Mouse (Mus musculus) liver, embryonic 14.5 days (tissue): ENCODE data around the gene Hbq1a. TPM values are rescaled to one million over a fixed set of nuclear protein-coding genes. Genes with fewer than 3 reads are reported as not detected.

Experiments
- ATAC-seq: fragments of 200-750 bp; cut with Nextera tagmentation; 2 replicates; pipeline ENCODE4 v1.8.0; 2017; ENCODE audit warnings: moderate number of reproducible peaks, mild to moderate bottlenecking, moderate library complexity; ENCODE audit not compliant: insufficient read depth
- DNase-seq, 3 experiments: peaks; one replicate each; pipeline ENCODE4 v3.0.0-alpha.2; 2012 to 2013; ENCODE audit warnings: low read depth in 3 of 3, low spot score in 3 of 3
- H3K27ac ChIP-seq: fragments of 300-500 bp; sonication (generic); 2 replicates; pipeline ENCODE4 v1.5.1; 2014; ENCODE audit warnings: moderate library complexity, mild to moderate bottlenecking, control low read depth, inconsistent platforms
- H3K27me3 ChIP-seq: fragments of 300-500 bp; sonication (generic); 2 replicates; pipeline ENCODE4 v1.6.1; 2014; ENCODE audit warnings: mild to moderate bottlenecking, low read length, moderate library complexity; ENCODE audit not compliant: control insufficient read depth, insufficient read depth
- H3K36me3 ChIP-seq: fragments of 300-500 bp; sonication (generic); replicated peaks from 2 replicates; pipeline ENCODE4 v1.6.1; 2014; ENCODE audit warnings: low read depth; ENCODE audit not compliant: control insufficient read depth, insufficient read depth
- H3K4me1 ChIP-seq, 2 experiments: fragments of 200-500 bp in 1 of 2; fragments of 300-500 bp in 1 of 2; sonication (generic) in 1 of 2; replicated peaks; 2 replicates each; pipeline ENCODE4 v1.6.1; 2012 to 2014; ENCODE audit warnings: antibody characterized with exemption in 1 of 2, inconsistent platforms in 1 of 2, low read length in 1 of 2; ENCODE audit not compliant: control insufficient read depth in 2 of 2, insufficient read depth in 2 of 2
- H3K4me2 ChIP-seq: fragments of 300-500 bp; sonication (generic); 2 replicates; pipeline ENCODE4 v1.6.1; 2014; ENCODE audit warnings: low read depth, mild to moderate bottlenecking, control low read depth, moderate library complexity
- H3K4me3 ChIP-seq, 2 experiments: fragments of 200-500 bp in 1 of 2; fragments of 300-500 bp in 1 of 2; sonication (generic) in 1 of 2; 2 replicates each; pipeline ENCODE4 v1.5.1; 2012 to 2014; ENCODE audit warnings: low read depth in 2 of 2, low read length in 2 of 2, mild to moderate bottlenecking in 2 of 2, control low read depth in 1 of 2, inconsistent platforms in 1 of 2, moderate library complexity in 1 of 2; ENCODE audit not compliant: insufficient read depth in 1 of 2
- H3K9ac ChIP-seq: fragments of 300-500 bp; sonication (generic); replicated peaks from 2 replicates; pipeline ENCODE4 v1.6.1; 2014; ENCODE audit warnings: mild to moderate bottlenecking, control low read depth, moderate library complexity
- H3K9me3 ChIP-seq: fragments of 300-500 bp; sonication (generic); 2 replicates; pipeline ENCODE4 v1.6.1; 2016; ENCODE audit warnings: low read length, mixed read lengths; ENCODE audit not compliant: control insufficient read depth
- CTCF ChIP-seq: IDR thresholded peaks from 2 replicates; pipeline ENCODE4 v1.5.1; 2016; ENCODE audit warnings: antibody characterized with exemption, low read depth, control low read depth
- EP300 ChIP-seq: IDR thresholded peaks from 2 replicates; pipeline ENCODE4 v1.6.1; 2016; ENCODE audit warnings: antibody characterized with exemption, low read depth
- WGBS: fragments of 180-500 bp; shearing (Covaris S2); extraction: QIAGEN DNeasy Blood & Tissue Kit; methylation state at CpG from one replicate; pipeline ENCODE4 v1.1.7; 2014; ENCODE audit not compliant: insufficient replicate concordance; 5-methylcytosine and 5-hydroxymethylcytosine counted together
- polyA plus RNA-seq, 2 experiments: library from polyadenylated mRNA; depleted of rRNA in 1 of 2; stranded (reverse) in 1 of 2; unstranded in 1 of 2; fragments of >200 nt; fragmentation: Nextera tagmentation in 1 of 2; extraction: Ambion mirVana in 1 of 2; gene quantifications; 2 replicates each; pipeline versions ENCODE4 v1.2.1 to v1.2.3; 2012 to 2014

Hbq1a gene
- polyA plus RNA-seq, 2 experiments, result 7.9 to 9.1 TPM

- no peaks in the 10 kb centered on the region; the same call in 1 of the 2 replicates for H3K27me3 ChIP-seq
- DNase-seq (peak; percentile 70 to 78 (median 73)), ATAC-seq (peak; percentile 77)
- H3K9ac ChIP-seq, result no peak overlapping the region
- peaks cover 2 to 4% of the 10 kb centered on the region in 2 experiments; a peak in 3 of 4 replicates for H3K4me1 ChIP-seq
- no peak overlapping the region; the same call in 1 of the 2 replicates for H3K27ac ChIP-seq
- 22% methylated on average over 8 of the region's 8 CpGs for WGBS
- H3K4me3 ChIP-seq, result no peak overlapping the region
- H3K9me3 ChIP-seq, result no peaks in the 10 kb centered on the region
- no peak overlapping the region for H3K4me2 ChIP-seq
- no peaks in the 10 kb centered on the region for H3K36me3 ChIP-seq
- TF ChIP-seq CTCF (peak; percentile 99), EP300 (no peak; the same call in 1 of the 2 replicates)
Measured at GRCm38 (mm10) chr11:32321196-32321565, 21.3 kb downstream of the Hbq1a start.

GRCm38 (mm10) chr11:32324609-32325008 is 24.7 kb downstream of the Hbq1a start:
- H3K36me3 ChIP-seq, result no peaks in the 10 kb centered on the region
- no peaks in the 10 kb centered on the region; the same call in 1 of the 2 replicates for H3K27me3 ChIP-seq
- H3K9ac ChIP-seq, result peak overlapping the region; percentile 33
- 12% methylated on average over 15 of the region's 15 CpGs for WGBS
- TF ChIP-seq EP300 (no peak), CTCF (peak; percentile 98)
- no peaks in the 10 kb centered on the region for H3K9me3 ChIP-seq
- no peak overlapping the region for H3K27ac ChIP-seq
- peaks cover 2 to 4% of the 10 kb centered on the region in 2 experiments; a peak in 3 of 4 replicates for H3K4me1 ChIP-seq
- DNase-seq (peak; percentile 60 to 67 (median 67)), ATAC-seq (peak; percentile 73)
- peak overlapping the region; percentile 49 for H3K4me2 ChIP-seq
- H3K4me3 ChIP-seq, result peak overlapping the region in 1 of 2 experiments; percentile 10; a peak in 1 of 4 replicates

DNA sequence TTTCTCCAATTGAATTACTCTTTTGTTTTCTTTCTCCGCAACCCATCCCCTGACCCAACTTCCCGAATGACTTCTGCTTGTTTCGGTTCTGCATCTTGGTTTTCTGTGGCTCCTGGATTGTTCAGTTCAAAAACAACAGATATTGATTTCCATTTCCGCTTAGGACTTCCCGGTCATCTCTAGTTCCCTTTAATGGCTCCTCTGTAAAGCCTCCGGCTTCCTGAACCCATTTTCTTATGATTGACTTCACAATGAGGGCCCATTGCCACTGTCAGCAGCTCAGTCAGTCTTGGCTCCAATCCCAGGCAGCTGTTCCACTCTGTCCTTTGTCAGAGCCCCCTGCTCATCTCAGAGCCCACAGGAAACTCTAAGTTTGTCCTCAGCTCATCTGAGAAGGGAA is 31.2 kb downstream of the Hbq1a start:
- 24% methylated on average over 6 of the region's 6 CpGs for WGBS
- ATAC-seq (no peak), DNase-seq (no peak)
- Histone ChIP-seq H3K9ac (no peak overlapping the region), H3K27me3 (no peaks in the 10 kb centered on the region), H3K4me2 (no peak overlapping the region), H3K4me3 (no peak overlapping the region), H3K9me3 (no peaks in the 10 kb centered on the region), H3K4me1 (0 out of 4 replicates have a peak, but pooled peaks cover 0 to 3% of the 10 kb centered on the region in 2 experiments), H3K36me3 (no peaks in the 10 kb centered on the region), H3K27ac (no peak overlapping the region)
- no peak for TF ChIP-seq CTCF
- no peak for TF ChIP-seq EP300

GRCm38 (mm10) chr11:32331861-32332260 is 32.0 kb downstream of the Hbq1a start:
- Histone ChIP-seq H3K36me3 (no peaks in the 10 kb centered on the region), H3K4me1 (0 out of 4 replicates have a peak, but pooled peaks cover 0 to 3% of the 10 kb centered on the region in 2 experiments), H3K9me3 (no peaks in the 10 kb centered on the region), H3K9ac (no peak overlapping the region), H3K27ac (no peak overlapping the region), H3K4me2 (no peak overlapping the region), H3K4me3 (no peak overlapping the region), H3K27me3 (no peaks in the 10 kb centered on the region)
- no peak for TF ChIP-seq CTCF
- TF ChIP-seq EP300, result no peak
- ATAC-seq (no peak), DNase-seq (no peak)
- WGBS, result 47% methylated on average over 5 of the region's 5 CpGs

DNA sequence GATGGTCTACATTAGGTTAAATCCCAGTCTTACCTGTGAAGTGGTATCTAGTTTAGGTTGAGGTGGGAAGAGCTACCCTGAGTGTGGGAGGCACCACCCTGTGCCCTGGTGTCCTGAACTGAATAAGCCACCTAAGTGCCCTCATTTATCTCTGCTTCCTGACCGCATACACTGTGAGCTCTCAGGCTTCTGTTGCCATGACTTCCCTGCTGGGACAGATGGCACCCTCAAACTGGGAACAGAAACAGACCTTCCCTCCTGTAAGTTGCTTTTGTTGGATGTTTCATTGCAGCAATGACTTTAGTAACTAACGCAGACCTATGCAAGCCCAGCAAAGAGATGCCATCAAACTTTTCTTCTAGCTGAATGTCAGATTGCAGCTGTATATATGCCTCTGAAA is 33.4 kb downstream of the Hbq1a start:
- TF ChIP-seq CTCF (no peak), EP300 (no peak)
- Histone ChIP-seq H3K9me3 (no peaks in the 10 kb centered on the region), H3K36me3 (no peaks in the 10 kb centered on the region), H3K4me1 (0 out of 4 replicates have a peak, but pooled peaks cover 0 to 3% of the 10 kb centered on the region in 2 experiments), H3K4me3 (no peak overlapping the region), H3K9ac (no peak overlapping the region), H3K27me3 (no peaks in the 10 kb centered on the region), H3K4me2 (no peak overlapping the region), H3K27ac (no peak overlapping the region)
- DNase-seq (no peak), ATAC-seq (no peak)
- 65% methylated on average over 2 of the region's 2 CpGs for WGBS
